Mouse (Mus musculus) brain, embryonic 14.5 days (tissue): ENCODE results near the gene Got1.

Experiments
- CTCF ChIP-seq: fragments of 200-500 bp; IDR thresholded peaks from 2 replicates; pipeline ENCODE4 v1.5.1; 2012; ENCODE audit warnings: inconsistent platforms, mild to moderate bottlenecking, moderate library complexity, borderline replicate concordance; ENCODE audit not compliant: insufficient read depth, insufficient read length; ENCODE audit errors: extremely low read depth
- POLR2A ChIP-seq: fragments of 200-500 bp; IDR thresholded peaks from 2 replicates; pipeline ENCODE4 v1.6.1; 2012; ENCODE audit warnings: mild to moderate bottlenecking, inconsistent platforms, borderline replicate concordance; ENCODE audit not compliant: poor library complexity, insufficient read depth, insufficient read length, severe bottlenecking; ENCODE audit errors: extremely low read depth

DNA sequence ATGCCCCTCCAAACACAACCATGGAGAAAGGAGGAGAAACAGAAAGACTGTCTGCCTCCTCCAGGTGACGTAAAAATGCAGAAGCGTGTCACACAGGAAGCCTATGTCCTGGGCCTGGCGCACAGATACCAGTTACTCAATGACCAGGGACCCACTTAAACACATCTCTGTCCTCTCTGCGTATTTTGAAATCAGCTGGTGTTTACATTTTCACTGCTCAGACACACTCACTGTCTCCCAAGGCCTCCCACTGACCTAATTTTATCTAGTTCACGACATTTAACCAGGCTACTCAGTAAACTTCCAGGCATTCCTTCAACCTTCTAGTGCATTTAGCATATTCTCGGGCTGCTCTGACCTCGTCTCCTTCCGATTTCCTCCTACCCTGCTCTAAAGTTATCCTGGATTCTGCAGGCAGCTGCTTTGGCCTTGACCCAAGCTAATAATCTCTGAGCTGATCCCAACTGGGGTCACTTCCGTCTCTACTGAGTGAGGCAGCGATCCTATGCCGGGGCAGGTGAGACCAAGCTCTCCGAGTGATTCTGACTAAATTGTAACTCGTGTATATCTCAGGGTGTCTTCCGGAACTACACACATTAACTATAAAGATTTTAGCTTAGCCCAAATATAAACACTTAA lies 7.9 kb downstream of the Got1 start:
- TF ChIP-seq CTCF (no peak), POLR2A (no peak)
